Mouse (Mus musculus) ES-E14 (cell line): ENCODE measurements around the gene Psmb1.

Source experiments
- HCFC1 ChIP-seq: IDR thresholded peaks from 2 replicates; pipeline ENCODE4 v1.6.1; 2012; ENCODE audit warnings: low read length, inconsistent platforms, borderline replicate concordance; ENCODE audit not compliant: insufficient read depth
- MAFK ChIP-seq: IDR thresholded peaks from 2 replicates; pipeline ENCODE4 v1.6.1; 2014; ENCODE audit warnings: mild to moderate bottlenecking, low read depth, low read length, inconsistent platforms; ENCODE audit not compliant: insufficient read depth
- ZC3H11A ChIP-seq: IDR thresholded peaks from 2 replicates; pipeline ENCODE4 v1.6.1; 2012; ENCODE audit warnings: low read depth, mild to moderate bottlenecking, inconsistent platforms, low read length, borderline replicate concordance

DNA sequence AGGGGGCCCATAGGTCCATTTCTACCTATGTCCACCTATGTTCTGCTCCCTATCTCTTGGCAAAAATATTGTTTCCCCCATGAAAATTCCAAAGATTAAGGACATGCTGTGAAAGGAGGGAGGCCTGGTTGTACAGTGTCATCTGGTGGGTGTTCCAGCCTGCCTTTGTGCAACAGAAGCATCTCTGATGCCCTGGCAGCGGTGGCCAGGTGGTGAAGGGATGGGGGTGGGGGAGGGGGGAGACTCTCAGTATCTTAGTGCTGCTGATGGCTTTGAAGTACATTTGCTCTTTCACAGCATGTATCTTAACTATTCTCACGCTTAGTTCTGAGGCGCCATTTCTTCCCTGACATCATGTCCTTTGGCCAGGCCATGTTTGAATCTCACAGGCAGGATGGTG lies 54.1 kb downstream of the Psmb1 start:
- TF ChIP-seq ZC3H11A: no peak
- no peak for TF ChIP-seq MAFK
- TF ChIP-seq HCFC1: no peak
